Mouse (Mus musculus) CH12.LX (cell line): ENCODE results near the gene Scnn1a. TPM values are rescaled to one million over a fixed set of nuclear protein-coding genes. Genes with fewer than 3 reads are reported as not detected.
A peak's percentile ranks its signal among the peaks of the same experiment; 100 is the strongest.

Source experiments
- DNase-seq: peaks from one replicate; pipeline ENCODE4 v3.0.0-alpha.2; 2013; ENCODE audit errors: extremely low read depth
- H3K27ac ChIP-seq: 2 replicates; pipeline ENCODE4 v1.5.1; 2012; ENCODE audit warnings: low read depth, mild to moderate bottlenecking, control low read depth, moderate library complexity; ENCODE audit not compliant: insufficient read depth
- H3K27me3 ChIP-seq: replicated peaks from 2 replicates; pipeline ENCODE3; 2012; ENCODE audit warnings: inconsistent platforms
- H3K36me3 ChIP-seq, 2 experiments: replicated peaks in 1 of 2; 2 replicates each; pipeline versions ENCODE3 to v1.6.1; 2012; ENCODE audit warnings: inconsistent platforms in 1 of 2, low read length in 1 of 2, mild to moderate bottlenecking in 1 of 2, mixed read lengths in 1 of 2, moderate library complexity in 1 of 2; ENCODE audit not compliant: control insufficient read depth in 1 of 2, insufficient read depth in 1 of 2
- H3K4me1 ChIP-seq, 2 experiments: 2 replicates each; pipeline ENCODE4 v1.6.1; 2012; ENCODE audit warnings: inconsistent platforms in 1 of 2, moderate library complexity in 1 of 2; ENCODE audit not compliant: insufficient read depth in 2 of 2, control insufficient read depth in 1 of 2
- H3K4me2 ChIP-seq: 2 replicates; pipeline ENCODE4 v1.6.1; 2012; ENCODE audit warnings: low read depth, mild to moderate bottlenecking, control low read depth; ENCODE audit not compliant: poor library complexity, insufficient read depth, severe bottlenecking
- H3K4me3 ChIP-seq, 3 experiments: fragments of 150-350 bp in 1 of 3; sonication (generic) in 1 of 3; replicated peaks in 1 of 3; 2 replicates each; pipeline versions ENCODE3 to v1.5.1; 2011 to 2012; ENCODE audit warnings: low read depth in 2 of 3, low read length in 2 of 3, mild to moderate bottlenecking in 2 of 3, moderate library complexity in 2 of 3, control low read depth in 1 of 3, improper control_type of control experiment in 1 of 3, inconsistent platforms in 1 of 3, mixed read lengths in 1 of 3; ENCODE audit not compliant: poor library complexity in 1 of 3
- H3K79me2 ChIP-seq: replicated peaks from 2 replicates; pipeline ENCODE4 v1.6.1; 2012; ENCODE audit warnings: mild to moderate bottlenecking, moderate library complexity; ENCODE audit not compliant: control insufficient read depth, poor library complexity, insufficient read depth, severe bottlenecking; ENCODE audit errors: extremely low read depth
- H3K9ac ChIP-seq: 2 replicates; pipeline ENCODE4 v1.6.1; 2012; ENCODE audit warnings: low read depth, mild to moderate bottlenecking, control low read depth, moderate library complexity; ENCODE audit not compliant: insufficient read depth
- H3K9me3 ChIP-seq: replicated peaks from 2 replicates; pipeline ENCODE3; 2012; ENCODE audit warnings: low read length, inconsistent platforms, mixed read lengths
- CHD1 ChIP-seq: IDR thresholded peaks from 2 replicates; pipeline ENCODE4 v1.6.1; 2012; ENCODE audit warnings: low read depth, low read length, improper control_type of control experiment, inconsistent platforms
- CTCF ChIP-seq, 2 experiments: IDR thresholded peaks in 1 of 2; conservative IDR thresholded peaks in 1 of 2; 2 replicates each; pipeline ENCODE4 v1.5.1; 2011 to 2012; ENCODE audit warnings: low read depth in 2 of 2, low read length in 2 of 2, improper control_type of control experiment in 1 of 2, inconsistent platforms in 1 of 2, mild to moderate bottlenecking in 1 of 2, moderate library complexity in 1 of 2
- ELF1 ChIP-seq: IDR thresholded peaks from 2 replicates; pipeline ENCODE4 v1.6.1; 2014; ENCODE audit warnings: low read depth, mild to moderate bottlenecking, inconsistent platforms, low read length, improper control_type of control experiment
- ETS1 ChIP-seq: conservative IDR thresholded peaks from 2 replicates; pipeline ENCODE4 v1.6.1; 2012; ENCODE audit warnings: low read depth, mild to moderate bottlenecking, inconsistent platforms, low read length, improper control_type of control experiment, moderate library complexity
- GABPA ChIP-seq: IDR thresholded peaks from 2 replicates; pipeline ENCODE4 v1.6.1; 2012; ENCODE audit warnings: low read depth, low read length, improper control_type of control experiment, inconsistent platforms; ENCODE audit not compliant: insufficient replicate concordance
- JUN ChIP-seq: IDR thresholded peaks from 2 replicates; pipeline ENCODE4 v1.6.1; 2011; ENCODE audit warnings: low read depth, mild to moderate bottlenecking, low read length, improper control_type of control experiment, moderate library complexity; ENCODE audit not compliant: insufficient read depth
- KAT2A ChIP-seq: IDR thresholded peaks from 2 replicates; pipeline ENCODE4 v1.6.1; 2012; ENCODE audit warnings: low read length, improper control_type of control experiment, inconsistent platforms; ENCODE audit not compliant: insufficient replicate concordance
- MAFK ChIP-seq: IDR thresholded peaks from 2 replicates; pipeline ENCODE4 v1.6.1; 2011; ENCODE audit warnings: low read length, improper control_type of control experiment; ENCODE audit not compliant: insufficient replicate concordance
- MAX ChIP-seq: IDR thresholded peaks from 2 replicates; pipeline ENCODE4 v1.6.1; 2011; ENCODE audit warnings: low read length, improper control_type of control experiment
- MAZ ChIP-seq: IDR thresholded peaks from 2 replicates; pipeline ENCODE4 v1.6.1; 2012; ENCODE audit warnings: low read depth, mild to moderate bottlenecking, inconsistent platforms, low read length, improper control_type of control experiment, moderate library complexity
- MEF2A ChIP-seq: IDR thresholded peaks from 2 replicates; pipeline ENCODE4 v1.6.1; 2014; ENCODE audit warnings: low read depth, mild to moderate bottlenecking, inconsistent platforms, low read length, improper control_type of control experiment, borderline replicate concordance
- MYC ChIP-seq: IDR thresholded peaks from 2 replicates; pipeline ENCODE4 v1.6.1; 2011; ENCODE audit warnings: low read depth, mild to moderate bottlenecking, improper control_type of control experiment, low read length
- POLR2A ChIP-seq: IDR thresholded peaks from 2 replicates; pipeline ENCODE4 v1.6.1; 2011; ENCODE audit warnings: low read depth, mild to moderate bottlenecking, improper control_type of control experiment, low read length
- RAD21 ChIP-seq: IDR thresholded peaks from 2 replicates; pipeline ENCODE4 v1.6.1; 2011; ENCODE audit warnings: low read depth, mild to moderate bottlenecking, low read length, improper control_type of control experiment, moderate library complexity
- RCOR1 ChIP-seq: conservative IDR thresholded peaks from 2 replicates; pipeline ENCODE4 v1.6.1; 2012; ENCODE audit warnings: low read depth, mild to moderate bottlenecking, inconsistent platforms, low read length, improper control_type of control experiment
- SIN3A ChIP-seq: IDR thresholded peaks from 2 replicates; pipeline ENCODE4 v1.6.1; 2012; ENCODE audit warnings: low read length, improper control_type of control experiment, inconsistent platforms
- SMC3 ChIP-seq: IDR thresholded peaks from 2 replicates; pipeline ENCODE4 v1.6.1; 2011; ENCODE audit warnings: low read depth, low read length, improper control_type of control experiment
- USF1 ChIP-seq: IDR thresholded peaks from 2 replicates; pipeline ENCODE4 v1.6.1; 2014; ENCODE audit warnings: low read depth, mild to moderate bottlenecking, inconsistent platforms, low read length, improper control_type of control experiment
- ZMIZ1 ChIP-seq: IDR thresholded peaks from 2 replicates; pipeline ENCODE4 v1.6.1; 2012; ENCODE audit warnings: low read depth, mild to moderate bottlenecking, inconsistent platforms, low read length, improper control_type of control experiment
- ZNF384 ChIP-seq: IDR thresholded peaks from 2 replicates; pipeline ENCODE4 v1.6.1; 2012; ENCODE audit warnings: low read depth, low read length, improper control_type of control experiment, inconsistent platforms
- dilution Hi-C: fragments of 300-500 bp; cut with MboI; formaldehyde crosslinking; loops from 2 replicates; pipeline ENCODE4 v1.14.3; 2020; ENCODE audit warnings: low sequenced_read_pairs; ENCODE audit not compliant: extremely low pct_unique_long_range_greater_than_20kb, extremely low pct_ligation_motif_present
- in situ Hi-C: fragments of 300-500 bp; cut with MboI; formaldehyde crosslinking; loops from 3 replicates; pipeline ENCODE4 v1.14.3; 2019; ENCODE audit warnings: low sequenced_read_pairs, low pct_ligation_motif_present, low pct_unique_long_range_greater_than_20kb, mixed read lengths
- polyA plus RNA-seq: library from polyadenylated mRNA; unstranded; fragments of >175 nt; gene quantifications from 2 replicates; pipeline ENCODE4 v1.2.1, GENCODE M21; 2012; ENCODE audit warnings: low read depth; ENCODE audit not compliant: insufficient read length
- total RNA-seq, 2 experiments: library from RNA; depleted of rRNA; stranded (reverse); fragments of 300-350 nt in 1 of 2; fragments of >200 nt in 1 of 2; gene quantifications; 2 replicates each; pipeline ENCODE4 v1.2.3; 2012 to 2014

Gene Scnn1a
- total and polyA plus RNA-seq, 3 experiments, result not detected

DNA sequence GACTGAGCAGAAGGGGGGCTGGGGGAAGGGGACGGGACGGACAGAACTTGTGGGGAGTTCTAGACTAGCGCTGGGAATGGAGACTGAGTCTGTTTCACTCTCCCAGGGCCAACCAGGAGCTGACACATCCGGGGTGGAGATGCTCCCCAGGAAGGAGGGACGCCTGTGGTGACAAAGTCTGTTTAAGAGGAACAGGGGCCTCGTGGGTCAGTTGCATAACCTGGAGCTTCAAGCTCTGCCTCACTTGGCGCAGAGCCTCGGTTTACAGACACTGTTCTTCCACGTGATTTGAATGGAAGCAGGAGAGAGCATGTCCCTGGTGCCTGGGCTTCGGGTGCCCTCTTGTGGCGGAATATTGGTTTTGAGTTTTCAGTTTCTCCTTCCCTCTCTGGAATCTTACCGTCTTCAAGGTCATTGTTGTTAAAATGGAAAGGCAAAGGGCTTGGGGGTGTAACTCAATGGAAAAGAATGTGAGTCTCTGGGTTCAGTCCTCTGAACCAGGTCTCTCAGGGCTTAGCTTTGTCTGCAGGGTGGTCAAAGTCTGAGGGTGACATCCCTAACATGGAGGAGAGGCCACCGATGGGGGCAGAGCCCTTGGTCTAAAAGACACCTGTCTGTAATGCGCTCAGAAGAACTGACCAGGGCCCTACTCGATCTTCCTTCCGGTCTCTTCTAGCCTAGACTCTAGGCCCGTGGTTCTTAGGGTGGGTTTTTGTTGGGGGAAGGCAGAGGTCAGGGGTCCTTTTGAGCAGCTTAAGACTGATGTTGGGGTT, 48.8 kb upstream of the Scnn1a start (continued):
- no peak for TF ChIP-seq KAT2A
- TF ChIP-seq USF1, result peak; percentile 53; the same call in 1 of the 2 replicates
- TF ChIP-seq POLR2A, result peak; percentile 37; the same call in 1 of the 2 replicates
- TF ChIP-seq ZMIZ1, result no peak
- no peak for TF ChIP-seq RCOR1
- TF ChIP-seq SIN3A, result peak; percentile 77; the same call in 1 of the 2 replicates
- no peak for TF ChIP-seq JUN
- no peak for TF ChIP-seq MAZ
- peak; percentile 95 for TF ChIP-seq MAX
- peak; percentile 97 for TF ChIP-seq MYC
- TF ChIP-seq, all 38 proteins: peak for 15

DNA sequence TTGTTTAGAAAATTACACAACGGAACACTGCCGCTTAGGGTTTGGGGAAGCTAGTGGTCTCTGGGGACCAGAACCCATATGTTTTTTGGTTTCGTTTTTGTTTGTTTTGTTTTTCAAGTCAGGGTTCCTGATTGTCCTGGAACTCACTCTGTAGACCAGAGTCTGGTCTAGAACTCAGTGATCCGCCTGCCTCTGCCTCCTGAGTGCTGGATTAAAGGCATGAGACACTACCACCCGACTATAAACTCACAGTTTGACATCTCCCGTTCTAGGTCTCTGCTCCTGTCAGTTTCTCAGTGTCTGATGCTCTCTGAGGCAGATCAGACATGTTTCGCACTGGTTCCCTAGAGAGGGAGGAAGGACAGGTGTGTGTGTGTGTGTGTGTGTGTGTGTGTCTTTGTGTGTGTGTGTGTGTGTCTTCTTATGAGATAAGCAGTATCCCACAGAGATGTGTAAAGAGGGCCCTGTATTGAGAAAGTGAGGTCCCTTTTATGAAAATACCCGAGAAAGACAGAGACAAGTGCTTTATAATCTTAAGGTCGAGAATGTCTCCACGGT, 48.2 kb upstream of the Scnn1a start:
- Histone ChIP-seq H3K4me1 (peaks cover 2 to 13% of the 10 kb centered on the region in 2 experiments; a peak in 2 of 4 replicates), H3K4me2 (peak overlapping the region; percentile 81), H3K79me2 (no peaks in the 10 kb centered on the region), H3K36me3 (no peaks in the 10 kb centered on the region), H3K27ac (no peak overlapping the region), H3K9me3 (no peaks in the 10 kb centered on the region), H3K9ac (peak overlapping the region; percentile 24; the same call in 1 of the 2 replicates), H3K4me3 (peak overlapping the region in 2 of 3 experiments; percentile 22 to 45), H3K27me3 (peaks cover 26% of the 10 kb centered on the region)
- TF ChIP-seq MEF2A, result no peak
- peak; percentile 37; the same call in 1 of the 2 replicates for TF ChIP-seq ETS1
- DNase-seq, result peak; percentile 45
- in situ Hi-C loops (loop anchor here (5.0 kb wide), 2 partner anchors 50 to 115 kb away; no protein-coding TSS in a partner anchor), dilution Hi-C loops (no loop called here)

DNA sequence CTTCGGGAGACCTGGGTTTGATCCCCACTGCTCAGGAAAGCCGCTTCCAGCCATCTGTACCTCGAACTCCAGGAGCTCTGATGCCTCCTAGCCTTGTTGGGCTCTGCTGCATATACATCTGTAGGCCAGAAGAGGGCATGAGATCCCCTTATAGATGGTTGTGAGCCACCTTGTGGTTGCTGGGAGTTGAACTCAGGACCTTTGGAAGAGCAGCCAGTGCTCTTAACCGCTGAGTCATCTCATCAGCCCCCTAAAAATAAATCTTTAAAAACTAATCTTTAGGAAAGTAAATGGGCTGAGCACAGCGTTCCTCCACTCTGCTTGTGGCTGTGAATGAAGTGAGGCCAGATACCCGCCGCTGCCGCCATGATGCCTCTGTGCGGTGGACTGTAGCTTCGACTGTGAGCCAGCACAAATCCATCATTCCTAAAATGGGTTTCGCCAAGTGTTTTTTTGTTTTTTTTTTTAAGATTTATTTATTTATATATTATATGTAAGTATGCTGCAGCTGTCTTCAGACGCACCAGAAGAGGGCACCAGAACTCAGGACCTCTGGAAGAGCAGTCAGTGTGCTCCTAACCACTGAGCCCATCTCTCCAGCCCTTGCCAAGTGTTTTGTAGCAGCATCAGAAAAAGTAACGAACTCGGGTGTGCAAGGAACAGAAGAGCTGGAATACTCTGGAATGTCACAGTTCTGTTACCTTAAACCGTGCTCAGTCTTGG, 45.5 kb upstream of the Scnn1a start:
- Histone ChIP-seq H3K27ac (no peak overlapping the region), H3K36me3 (no peaks in the 10 kb centered on the region), H3K79me2 (no peaks in the 10 kb centered on the region), H3K9ac (no peak overlapping the region), H3K9me3 (no peaks in the 10 kb centered on the region), H3K4me2 (no peak overlapping the region), H3K4me1 (peaks cover 2 to 18% of the 10 kb centered on the region in 2 experiments; a peak in 2 of 4 replicates), H3K27me3 (peaks cover 31% of the 10 kb centered on the region), H3K4me3 (no peak overlapping the region)
- in situ Hi-C loops, result loop anchor here (5.0 kb wide), 2 partner anchors 53 to 118 kb away; no protein-coding TSS in a partner anchor
- TF ChIP-seq GABPA (no peak), ZNF384 (no peak), ELF1 (no peak), RAD21 (peak; percentile 32), CHD1 (no peak), CTCF (conservative IDR thresholded peaks at IDR 0.05 in 1 of 2, IDR thresholded peaks at IDR 0.05 in 1 of 2; ENCODE audit: low read depth in 2 of 2, low read length in 2 of 2) (peak; percentile 31 to 89; a peak in 2 of 4 replicates), MAFK (0 out of 2 replicates have a peak, but pooled peaks have one; percentile 48), SMC3 (peak; percentile 54), SIN3A (no peak)
- dilution Hi-C loops, result no loop called here
- DNase-seq, result peak; percentile 39
